Mouse (Mus musculus) left cerebral cortex, adult 2 months (tissue): ENCODE results near the gene Csmd2. TPM values are rescaled to one million over a fixed set of nuclear protein-coding genes. Genes with fewer than 3 reads are reported as not detected.

Experiments
- DNase-seq, 2 experiments: peaks; one replicate each; pipeline ENCODE4 v3.0.0; 2021 to 2022; ENCODE audit warnings: low spot score in 2 of 2, mixed read lengths in 1 of 2; ENCODE audit errors: extremely low spot score in 1 of 2
- H3K27ac ChIP-seq: fragments of 200-600 bp; 2 replicates; pipeline ENCODE4 v1.8.1; 2022
- H3K4me3 ChIP-seq: fragments of 200-600 bp; 2 replicates; pipeline ENCODE4 v1.8.1; 2022
- CTCF ChIP-seq: fragments of 200-600 bp; IDR thresholded peaks from 2 replicates; pipeline ENCODE4 v1.8.1; 2022; ENCODE audit warnings: antibody characterized with exemption, mild to moderate bottlenecking, moderate library complexity
- intact Hi-C: fragments of 180-260 bp; cut with DNase I; formaldehyde crosslinking; loops from one replicate; pipeline ENCODE4 v1.15.1; 2025
- total RNA-seq, 2 experiments: library from RNA; stranded (reverse); gene quantifications; 2 replicates each; pipeline ENCODE4 v1.2.3; 2021

Csmd2 gene
- total RNA-seq, 2 experiments from 2014 or later, result 61.9 to 63.0 TPM

- Histone ChIP-seq H3K27ac (peak overlapping the region; percentile 37; the same call in 1 of the 2 replicates), H3K4me3 (no peak overlapping the region)
- intact Hi-C loops, result no loop called here
- TF ChIP-seq CTCF, result no peak
- no peak for DNase-seq
Observed at GRCm38 (mm10) chr4:128153144-128153543, 165.5 kb downstream of the Csmd2 start.

- intact Hi-C loops, result no loop called here
- TF ChIP-seq CTCF, result no peak
- no peak for DNase-seq
- Histone ChIP-seq H3K27ac (no peak overlapping the region), H3K4me3 (no peak overlapping the region)
Observed at GRCm38 (mm10) chr4:128155226-128155625, 167.6 kb downstream of the Csmd2 start.

GRCm38 (mm10) chr4:128160656-128161055 is 173.0 kb downstream of the Csmd2 start:
- H3K27ac ChIP-seq, result no peak overlapping the region
- DNase-seq, result no peak
- no peak overlapping the region for H3K4me3 ChIP-seq
- TF ChIP-seq CTCF, result no peak
- intact Hi-C loops, result no loop called here

GRCm38 (mm10) chr4:128170181-128170580 is 182.5 kb downstream of the Csmd2 start:
- H3K27ac ChIP-seq, result no peak overlapping the region
- intact Hi-C loops, result no loop called here
- TF ChIP-seq CTCF, result no peak
- no peak for DNase-seq
- H3K4me3 ChIP-seq, result no peak overlapping the region

- no peak overlapping the region for H3K27ac ChIP-seq
- DNase-seq, result no peak
- no peak overlapping the region for H3K4me3 ChIP-seq
- TF ChIP-seq CTCF, result no peak
- intact Hi-C loops, result no loop called here
Observed at GRCm38 (mm10) chr4:128171233-128171632, 183.6 kb downstream of the Csmd2 start.

GRCm38 (mm10) chr4:128171701-128172100 is 184.0 kb downstream of the Csmd2 start:
- H3K4me3 ChIP-seq, result no peak overlapping the region
- H3K27ac ChIP-seq, result no peak overlapping the region
- DNase-seq, result no peak
- intact Hi-C loops, result no loop called here
- TF ChIP-seq CTCF, result no peak

- TF ChIP-seq CTCF, result no peak
- Histone ChIP-seq H3K4me3 (no peak overlapping the region), H3K27ac (no peak overlapping the region)
- DNase-seq, result peak in 1 of 2 experiments; percentile 21
- intact Hi-C loops, result no loop called here
Observed at GRCm38 (mm10) chr4:128178974-128179373, 191.3 kb downstream of the Csmd2 start.

- TF ChIP-seq CTCF, result peak; percentile 41
- DNase-seq, result no peak
- Histone ChIP-seq H3K27ac (no peak overlapping the region), H3K4me3 (no peak overlapping the region)
- intact Hi-C loops, result no loop called here
Observed at GRCm38 (mm10) chr4:128179581-128179980, 191.9 kb downstream of the Csmd2 start.

GRCm38 (mm10) chr4:128184747-128185146 is 197.1 kb downstream of the Csmd2 start:
- no peak overlapping the region for H3K27ac ChIP-seq
- no peak overlapping the region for H3K4me3 ChIP-seq
- intact Hi-C loops, result no loop called here
- TF ChIP-seq CTCF, result no peak
- DNase-seq, result no peak

- H3K4me3 ChIP-seq, result no peak overlapping the region
- DNase-seq, result no peak
- H3K27ac ChIP-seq, result no peak overlapping the region
- intact Hi-C loops, result no loop called here
- TF ChIP-seq CTCF, result no peak
Observed at GRCm38 (mm10) chr4:128194454-128194853, 206.8 kb downstream of the Csmd2 start.

- H3K4me3 ChIP-seq, result no peak overlapping the region
- TF ChIP-seq CTCF, result no peak
- intact Hi-C loops, result no loop called here
- no peak overlapping the region for H3K27ac ChIP-seq
- DNase-seq, result no peak
Observed at GRCm38 (mm10) chr4:128217991-128218595, 230.4 kb downstream of the Csmd2 start.

- Histone ChIP-seq H3K27ac (no peak overlapping the region), H3K4me3 (no peak overlapping the region)
- TF ChIP-seq CTCF, result no peak
- intact Hi-C loops, result no loop called here
- DNase-seq, result no peak
Observed at GRCm38 (mm10) chr4:128224453-128224852, 236.8 kb downstream of the Csmd2 start.
